Mouse (Mus musculus) ES-E14 (cell line): ENCODE measurements around the gene Exo5.

ENCODE experiments used
- CHD2 ChIP-seq: IDR thresholded peaks from 2 replicates; pipeline ENCODE4 v1.6.1; 2014; ENCODE audit warnings: mild to moderate bottlenecking, low read depth, low read length, inconsistent platforms
- HCFC1 ChIP-seq: IDR thresholded peaks from 2 replicates; pipeline ENCODE4 v1.6.1; 2012; ENCODE audit warnings: low read length, inconsistent platforms, borderline replicate concordance; ENCODE audit not compliant: insufficient read depth
- MAFK ChIP-seq: IDR thresholded peaks from 2 replicates; pipeline ENCODE4 v1.6.1; 2014; ENCODE audit warnings: mild to moderate bottlenecking, low read depth, low read length, inconsistent platforms; ENCODE audit not compliant: insufficient read depth
- ZC3H11A ChIP-seq: IDR thresholded peaks from 2 replicates; pipeline ENCODE4 v1.6.1; 2012; ENCODE audit warnings: low read depth, mild to moderate bottlenecking, inconsistent platforms, low read length, borderline replicate concordance
- ZNF384 ChIP-seq: IDR thresholded peaks from 2 replicates; pipeline ENCODE4 v1.6.1; 2012; ENCODE audit warnings: low read depth, low read length, inconsistent platforms

DNA sequence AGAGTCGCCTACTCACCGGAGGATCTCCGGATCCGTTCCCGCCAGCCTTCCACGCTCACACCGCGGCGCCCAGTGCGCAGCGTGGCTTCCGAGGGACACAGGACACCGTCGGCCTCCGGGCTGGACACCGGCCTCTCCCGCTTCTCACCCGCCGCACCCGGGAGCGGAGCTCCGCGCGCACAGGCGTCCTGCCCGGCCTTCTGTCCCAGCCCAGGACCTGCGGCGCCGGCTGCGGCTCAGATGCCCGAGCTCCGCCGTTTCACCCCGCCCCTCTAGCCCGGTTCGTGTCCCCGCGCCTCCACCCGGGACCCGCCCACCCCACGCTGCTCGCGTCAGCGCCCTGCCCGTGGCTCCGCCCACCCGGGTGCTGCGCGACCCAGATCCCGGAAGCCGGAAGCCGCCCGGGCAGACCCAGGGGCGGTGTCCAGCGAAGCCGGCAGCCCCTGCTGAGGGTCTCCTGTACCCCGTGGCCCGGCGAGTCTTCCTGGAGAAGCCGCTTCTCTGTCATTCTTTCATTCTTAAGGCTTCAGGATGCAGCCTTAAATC, 26.7 kb upstream of the Exo5 start, which contains the start of gene Zfp69:
- TF ChIP-seq CHD2 (no peak), HCFC1 (no peak), ZNF384 (no peak), ZC3H11A (no peak), MAFK (no peak)
